Mouse (Mus musculus) liver, embryonic 11.5 days (tissue): ENCODE results near the gene Mn1. TPM values are rescaled to one million over a fixed set of nuclear protein-coding genes. Genes with fewer than 3 reads are reported as not detected.

Source experiments
- ATAC-seq: fragments of 200-750 bp; cut with Nextera tagmentation; replicated peaks from 2 replicates; pipeline ENCODE4 v1.8.0; 2017; ENCODE audit warnings: moderate number of reproducible peaks, mild to moderate bottlenecking, moderate TSS enrichment, moderate library complexity; ENCODE audit not compliant: low FRiP score
- DNase-seq: peaks from one replicate; pipeline ENCODE4 v3.0.0-alpha.2; 2017; ENCODE audit warnings: low spot score
- H3K27ac ChIP-seq: fragments of 300-500 bp; sonication (generic); 2 replicates; pipeline ENCODE4 v1.5.1; 2014; ENCODE audit warnings: mild to moderate bottlenecking, low read depth, low read length, control low read depth
- H3K27me3 ChIP-seq: fragments of 300-500 bp; sonication (generic); replicated peaks from 2 replicates; pipeline ENCODE4 v1.6.1; 2014; ENCODE audit warnings: low read length, mixed read lengths; ENCODE audit not compliant: control insufficient read depth, insufficient read depth
- H3K36me3 ChIP-seq: fragments of 300-500 bp; sonication (generic); 2 replicates; pipeline ENCODE4 v1.6.1; 2014; ENCODE audit warnings: mild to moderate bottlenecking, low read length, moderate library complexity, mixed read lengths; ENCODE audit not compliant: control insufficient read depth, insufficient read depth
- H3K4me1 ChIP-seq: fragments of 300-500 bp; sonication (generic); replicated peaks from 2 replicates; pipeline ENCODE4 v1.6.1; 2014; ENCODE audit warnings: low read length, mixed read lengths; ENCODE audit not compliant: control insufficient read depth, insufficient read depth
- H3K4me2 ChIP-seq: fragments of 300-500 bp; sonication (generic); 2 replicates; pipeline ENCODE4 v1.6.1; 2014; ENCODE audit warnings: mild to moderate bottlenecking, control low read depth, moderate library complexity
- H3K4me3 ChIP-seq: fragments of 300-500 bp; sonication (generic); 2 replicates; pipeline ENCODE4 v1.5.1; 2014; ENCODE audit warnings: low read depth, low read length, control low read depth
- H3K9ac ChIP-seq: fragments of 300-500 bp; sonication (generic); 2 replicates; pipeline ENCODE4 v1.6.1; 2014; ENCODE audit warnings: low read depth, low read length, control low read depth
- H3K9me3 ChIP-seq: fragments of 300-500 bp; sonication (generic); 2 replicates; pipeline ENCODE4 v1.6.1; 2016; ENCODE audit warnings: low read length, inconsistent platforms, mixed read lengths; ENCODE audit not compliant: control insufficient read depth
- WGBS: fragments of 180-500 bp; shearing (Covaris S2); extraction: QIAGEN DNeasy Blood & Tissue Kit; methylation state at CpG from one replicate; pipeline ENCODE4 v1.1.7; 2014; 5-methylcytosine and 5-hydroxymethylcytosine counted together
- polyA plus RNA-seq: library from polyadenylated mRNA; unstranded; fragments of >200 nt; fragmentation: Nextera tagmentation; extraction: Ambion mirVana; gene quantifications from 2 replicates; pipeline ENCODE4 v1.2.1, GENCODE M21; 2014

Gene Mn1
- polyA plus RNA-seq, 1 experiment from 2014 or later = 5.3 TPM

- H3K4me2 ChIP-seq = no peak overlapping the region
- DNase-seq (no peak), ATAC-seq (no peak)
- no peak overlapping the region for H3K27ac ChIP-seq
- peaks cover 3% of the 10 kb centered on the region for H3K4me1 ChIP-seq
- H3K4me3 ChIP-seq = no peak overlapping the region
- H3K9ac ChIP-seq = no peak overlapping the region
- H3K9me3 ChIP-seq = no peaks in the 10 kb centered on the region
- WGBS = 69% methylated on average over 11 of the region's 11 CpGs
- H3K36me3 ChIP-seq = no peaks in the 10 kb centered on the region
- no peaks in the 10 kb centered on the region for H3K27me3 ChIP-seq
Observed at GRCm38 (mm10) chr5:111473425-111473824, 56.3 kb downstream of the Mn1 start.

GRCm38 (mm10) chr5:111475721-111476120, 58.6 kb downstream of the Mn1 start:
- WGBS = 90% methylated on average over 5 of the region's 5 CpGs
- no peaks in the 10 kb centered on the region for H3K36me3 ChIP-seq
- no peak overlapping the region for H3K4me2 ChIP-seq
- H3K4me3 ChIP-seq = no peak overlapping the region
- no peaks in the 10 kb centered on the region; the same call in 1 of the 2 replicates for H3K27me3 ChIP-seq
- no peak overlapping the region for H3K27ac ChIP-seq
- no peak overlapping the region for H3K9ac ChIP-seq
- H3K9me3 ChIP-seq = no peaks in the 10 kb centered on the region
- ATAC-seq (no peak), DNase-seq (no peak)
- no peaks in the 10 kb centered on the region for H3K4me1 ChIP-seq

- H3K27me3 ChIP-seq = no peaks in the 10 kb centered on the region; the same call in 1 of the 2 replicates
- H3K4me1 ChIP-seq = no peaks in the 10 kb centered on the region
- WGBS = 71% methylated on average over 6 of the region's 6 CpGs
- ATAC-seq (no peak), DNase-seq (no peak)
- no peak overlapping the region for H3K4me3 ChIP-seq
- no peak overlapping the region for H3K27ac ChIP-seq
- no peaks in the 10 kb centered on the region for H3K36me3 ChIP-seq
- H3K4me2 ChIP-seq = no peak overlapping the region
- H3K9me3 ChIP-seq = no peaks in the 10 kb centered on the region
- H3K9ac ChIP-seq = no peak overlapping the region
Observed at GRCm38 (mm10) chr5:111476141-111476540, 59.0 kb downstream of the Mn1 start.

GRCm38 (mm10) chr5:111485907-111486306, 68.7 kb downstream of the Mn1 start:
- H3K27ac ChIP-seq = no peak overlapping the region
- H3K9ac ChIP-seq = no peak overlapping the region
- H3K4me2 ChIP-seq = no peak overlapping the region
- no peak for ATAC-seq
- H3K9me3 ChIP-seq = no peaks in the 10 kb centered on the region
- H3K27me3 ChIP-seq = no peaks in the 10 kb centered on the region
- no peaks in the 10 kb centered on the region for H3K4me1 ChIP-seq
- no peaks in the 10 kb centered on the region for H3K36me3 ChIP-seq
- DNase-seq = no peak
- no peak overlapping the region for H3K4me3 ChIP-seq
- WGBS = 69% methylated on average over 4 of the region's 4 CpGs

- H3K9ac ChIP-seq = no peak overlapping the region
- H3K27ac ChIP-seq = no peak overlapping the region
- DNase-seq (no peak), ATAC-seq (no peak)
- no peaks in the 10 kb centered on the region for H3K9me3 ChIP-seq
- 48% methylated on average over 7 of the region's 7 CpGs for WGBS
- H3K4me2 ChIP-seq = no peak overlapping the region
- no peaks in the 10 kb centered on the region for H3K27me3 ChIP-seq
- H3K4me3 ChIP-seq = no peak overlapping the region
- no peaks in the 10 kb centered on the region for H3K4me1 ChIP-seq
- no peaks in the 10 kb centered on the region for H3K36me3 ChIP-seq
Observed at GRCm38 (mm10) chr5:111489022-111489616, 72.0 kb downstream of the Mn1 start.

- WGBS = 60% methylated on average over 4 of the region's 4 CpGs
- Histone ChIP-seq H3K4me2 (no peak overlapping the region), H3K9me3 (no peaks in the 10 kb centered on the region)
Observed at GRCm38 (mm10) chr5:111490599-111490998, 73.4 kb downstream of the Mn1 start.

GRCm38 (mm10) chr5:111491485-111491884, 74.3 kb downstream of the Mn1 start:
- ATAC-seq = no peak
- Histone ChIP-seq H3K9ac (no peak overlapping the region), H3K36me3 (no peaks in the 10 kb centered on the region)

More at GRCm38 (mm10) chr5:111490599-111490998, 73.4 kb downstream of the Mn1 start:
- H3K36me3 ChIP-seq = no peaks in the 10 kb centered on the region
- H3K9ac ChIP-seq = no peak overlapping the region
- H3K27me3 ChIP-seq = no peaks in the 10 kb centered on the region
- H3K4me1 ChIP-seq = no peaks in the 10 kb centered on the region
- ATAC-seq = no peak
- no peak overlapping the region for H3K4me3 ChIP-seq
- H3K27ac ChIP-seq = no peak overlapping the region
- DNase-seq = no peak

GRCm38 (mm10) chr5:111500036-111500435, 82.9 kb downstream of the Mn1 start:
- H3K36me3 ChIP-seq = no peaks in the 10 kb centered on the region
- no peak overlapping the region for H3K9ac ChIP-seq
- no peaks in the 10 kb centered on the region for H3K9me3 ChIP-seq
- peaks cover 4% of the 10 kb centered on the region; the same call in 1 of the 2 replicates for H3K27me3 ChIP-seq
- no peaks in the 10 kb centered on the region for H3K4me1 ChIP-seq
- WGBS = 54% methylated on average over 3 of the region's 3 CpGs
- ATAC-seq (no peak), DNase-seq (no peak)
- H3K4me2 ChIP-seq = no peak overlapping the region
- no peak overlapping the region for H3K4me3 ChIP-seq
- no peak overlapping the region for H3K27ac ChIP-seq

More at GRCm38 (mm10) chr5:111491485-111491884, 74.3 kb downstream of the Mn1 start:
- Histone ChIP-seq H3K4me3 (no peak overlapping the region), H3K4me1 (no peaks in the 10 kb centered on the region), H3K27ac (no peak overlapping the region), H3K9me3 (no peaks in the 10 kb centered on the region), H3K27me3 (no peaks in the 10 kb centered on the region), H3K4me2 (no peak overlapping the region)
- DNase-seq = no peak
- WGBS = 68% methylated on average over 1 of the region's 1 CpGs

- H3K27ac ChIP-seq = no peak overlapping the region
- no peak for ATAC-seq
- peaks cover 10% of the 10 kb centered on the region for H3K4me1 ChIP-seq
- H3K27me3 ChIP-seq = peaks cover 4% of the 10 kb centered on the region; the same call in 1 of the 2 replicates
- H3K4me3 ChIP-seq = no peak overlapping the region
- H3K9ac ChIP-seq = no peak overlapping the region
- 46% methylated on average over 13 of the region's 13 CpGs for WGBS
- DNase-seq = no peak
- H3K9me3 ChIP-seq = no peaks in the 10 kb centered on the region
- H3K4me2 ChIP-seq = no peak overlapping the region
- no peaks in the 10 kb centered on the region for H3K36me3 ChIP-seq
Observed at GRCm38 (mm10) chr5:111501691-111502441, 84.7 kb downstream of the Mn1 start.
